Comparison of ENCODE assay signal across 23 mouse cellular contexts in the genomic region with DNA sequence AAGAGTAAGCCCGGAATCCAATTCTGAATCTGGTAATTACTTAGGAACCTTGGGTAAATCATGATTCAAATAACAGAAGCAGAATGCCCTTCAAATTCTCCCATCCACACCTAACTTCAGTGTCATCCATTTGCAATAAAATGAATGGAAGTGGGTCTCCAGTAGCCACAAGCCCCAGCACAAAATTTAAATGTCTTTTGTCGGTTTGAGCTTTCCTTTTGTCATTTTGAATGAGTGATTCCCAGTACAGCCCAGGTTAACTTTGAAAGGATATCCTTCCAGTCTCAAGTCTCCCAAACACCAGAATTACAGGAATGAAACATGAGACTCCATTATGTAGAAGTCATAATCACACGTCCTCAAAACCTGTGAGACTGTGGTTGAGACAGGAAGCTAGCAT. TPM values are rescaled to one million over a fixed set of nuclear protein-coding genes. Genes with fewer than 3 reads are reported as not detected.
DNase-seq lines count a peak whose midpoint lies in the region; ATAC-seq and TF ChIP-seq lines count a peak whose summit lies in the region.
"Had no signal": no experiment of that assay in that cellular context is flagged by ENCODE, and none has a peak within 500 bp of the region (broad histone marks: within the 10 kb centered on the region; RNA-seq: fewer than 3 reads in every experiment).

No protein-coding gene starts in this region.

- no peak overlapping the region for H3K4me3 ChIP-seq in hindbrain, embryonic 14.5 days (replicated peaks; ENCODE audit: low read length)
- H3K4me3 ChIP-seq in hindbrain, embryonic 10.5 days, result no peak overlapping the region
- no peak overlapping the region for H3K4me3 ChIP-seq in midbrain, embryonic 15.5 days
- H3K4me3 ChIP-seq in midbrain, embryonic 10.5 days, result no peak overlapping the region
- H3K4me3 ChIP-seq in neural tube, embryonic 15.5 days (replicated peaks), result no peak overlapping the region; the same call in 1 of the 2 replicates
- H3K4me3 ChIP-seq in heart, adult 2 months, result no peak overlapping the region
- H3K4me3 ChIP-seq: embryonic facial prominence, embryonic 15.5 days; megakaryocyte, embryonic 14.5 days had no signal

- no peak for TF ChIP-seq CTCF in heart, adult 2 months (IDR thresholded peaks at IDR 0.05)

- no peak overlapping the region for H3K27ac ChIP-seq in hindbrain, embryonic 14.5 days
- no peak overlapping the region for H3K27ac ChIP-seq in hindbrain, embryonic 10.5 days
- no peak overlapping the region for H3K27ac ChIP-seq in midbrain, embryonic 15.5 days
- H3K27ac ChIP-seq in midbrain, embryonic 10.5 days (replicated peaks), result no peak overlapping the region
- H3K27ac ChIP-seq in neural tube, embryonic 15.5 days (replicated peaks), result no peak overlapping the region
- no peak overlapping the region for H3K27ac ChIP-seq in heart, adult 2 months
- H3K27ac ChIP-seq: embryonic facial prominence, embryonic 15.5 days; stomach, postnatal 0 days had no signal

- no peak for TF ChIP-seq EP300 in heart, adult 2 months (IDR thresholded peaks at IDR 0.05; ENCODE audit: insufficient read depth, low read depth, low read length)

- H3K4me1 ChIP-seq in hindbrain, embryonic 14.5 days (replicated peaks; ENCODE audit: control insufficient read depth, insufficient read depth, low read length), result peaks cover 15% of the 10 kb centered on the region
- H3K4me1 ChIP-seq in hindbrain, embryonic 10.5 days (replicated peaks), result peaks cover 18% of the 10 kb centered on the region
- H3K4me1 ChIP-seq in midbrain, embryonic 15.5 days, result peaks cover 8% of the 10 kb centered on the region
- peaks cover 23% of the 10 kb centered on the region for H3K4me1 ChIP-seq in midbrain, embryonic 10.5 days
- peaks cover 3% of the 10 kb centered on the region; the same call in 1 of the 2 replicates for H3K4me1 ChIP-seq in neural tube, embryonic 15.5 days
- no peaks in the 10 kb centered on the region for H3K4me1 ChIP-seq in heart, adult 2 months (ENCODE audit: control insufficient read depth, insufficient read depth, low read length)
- H3K4me1 ChIP-seq: megakaryocyte, embryonic 14.5 days had no signal

- no peak for TF ChIP-seq POLR2A in heart, adult 2 months (IDR thresholded peaks at IDR 0.05; ENCODE audit: insufficient read depth, low read depth, low read length)

- no peak overlapping the region for H3K9ac ChIP-seq in hindbrain, embryonic 14.5 days
- no peak overlapping the region for H3K9ac ChIP-seq in midbrain, embryonic 15.5 days
- no peak overlapping the region for H3K9ac ChIP-seq in neural tube, embryonic 15.5 days (replicated peaks)
- no peak overlapping the region for H3K9ac ChIP-seq in heart, adult 2 months (ENCODE audit: low read depth, low read length)
- H3K9ac ChIP-seq: embryonic facial prominence, embryonic 15.5 days had no signal

- DNase-seq in hindbrain, embryonic 14.5 days (ENCODE audit: low spot score), result no peak
- DNase-seq in hindbrain, embryonic 10.5 days (ENCODE audit: low spot score), result no peak
- no peak for DNase-seq in midbrain, embryonic 10.5 days (ENCODE audit: low spot score)
- DNase-seq in WW6 (ENCODE audit: low read depth, low spot score), result peak; percentile 49
- DNase-seq in heart, adult 2 months, result no peak
- DNase-seq: adrenal gland, adult 2 months; cerebellum, adult 2 months; cerebellum, postnatal 36 days; heart, postnatal 10 days; kidney, adult 9 months; kidney, postnatal 25 days; left cerebral cortex, postnatal 4 days; liver; lung, postnatal 14 days; right cerebral cortex, adult 18-20 months had no signal

- WGBS in hindbrain, embryonic 14.5 days, result 36% methylated on average over 3 of the region's 3 CpGs
- WGBS in hindbrain, embryonic 10.5 days, result 41% methylated on average over 3 of the region's 3 CpGs
- WGBS in midbrain, embryonic 15.5 days, result 47% methylated on average over 3 of the region's 3 CpGs
- WGBS in midbrain, embryonic 10.5 days, result 46% methylated on average over 3 of the region's 3 CpGs
- 38% methylated on average over 3 of the region's 3 CpGs for WGBS in neural tube, embryonic 15.5 days
- WGBS in heart, adult 2 months, result 37% methylated on average over 3 of the region's 3 CpGs

- no peaks in the 10 kb centered on the region for H3K36me3 ChIP-seq in hindbrain, embryonic 14.5 days (replicated peaks; ENCODE audit: control insufficient read depth, insufficient read depth)
- no peaks in the 10 kb centered on the region for H3K36me3 ChIP-seq in hindbrain, embryonic 10.5 days
- H3K36me3 ChIP-seq in midbrain, embryonic 15.5 days (replicated peaks), result no peaks in the 10 kb centered on the region
- no peaks in the 10 kb centered on the region for H3K36me3 ChIP-seq in midbrain, embryonic 10.5 days
- H3K36me3 ChIP-seq in neural tube, embryonic 15.5 days, result no peaks in the 10 kb centered on the region
- no peaks in the 10 kb centered on the region for H3K36me3 ChIP-seq in heart, adult 2 months (ENCODE audit: control insufficient read depth, insufficient read depth, low read length)
- H3K36me3 ChIP-seq: embryonic facial prominence, embryonic 15.5 days had no signal

- no peaks in the 10 kb centered on the region for H3K9me3 ChIP-seq in hindbrain, embryonic 14.5 days (ENCODE audit: control insufficient read depth, low read length)
- no peaks in the 10 kb centered on the region for H3K9me3 ChIP-seq in hindbrain, embryonic 10.5 days
- H3K9me3 ChIP-seq in midbrain, embryonic 15.5 days, result no peaks in the 10 kb centered on the region
- no peaks in the 10 kb centered on the region for H3K9me3 ChIP-seq in midbrain, embryonic 10.5 days (replicated peaks)
- no peaks in the 10 kb centered on the region for H3K9me3 ChIP-seq in neural tube, embryonic 15.5 days (replicated peaks)
- H3K9me3 ChIP-seq: embryonic facial prominence, embryonic 15.5 days had no signal

- ATAC-seq in hindbrain, embryonic 14.5 days (ENCODE audit: low FRiP score), result no peak
- no peak for ATAC-seq in midbrain, embryonic 15.5 days (replicated peaks)
- ATAC-seq in neural tube, embryonic 15.5 days (ENCODE audit: low FRiP score), result no peak
- ATAC-seq: Patski had no signal

- no peaks in the 10 kb centered on the region for H3K27me3 ChIP-seq in hindbrain, embryonic 14.5 days (ENCODE audit: control insufficient read depth, insufficient read depth, low read length)
- peaks cover 10% of the 10 kb centered on the region; the same call in 1 of the 2 replicates for H3K27me3 ChIP-seq in hindbrain, embryonic 10.5 days (ENCODE audit: insufficient read depth, poor library complexity, severe bottlenecking)
- no peaks in the 10 kb centered on the region for H3K27me3 ChIP-seq in midbrain, embryonic 15.5 days (replicated peaks)
- H3K27me3 ChIP-seq in midbrain, embryonic 10.5 days (ENCODE audit: low read depth, poor library complexity, severe bottlenecking), result peaks cover 8% of the 10 kb centered on the region
- H3K27me3 ChIP-seq in neural tube, embryonic 15.5 days (replicated peaks), result no peaks in the 10 kb centered on the region
- H3K27me3 ChIP-seq in heart, adult 2 months (ENCODE audit: control insufficient read depth, insufficient read depth, low read length), result no peaks in the 10 kb centered on the region
- H3K27me3 ChIP-seq: CH12.LX, Patski had no signal

- intact Hi-C loops in heart, adult 2 months (cut with DNase I), result no loop called here

- H3K79me2 ChIP-seq in heart, adult 2 months (replicated peaks; ENCODE audit: control insufficient read depth, insufficient read depth, low read length), result no peaks in the 10 kb centered on the region

- H3K4me2 ChIP-seq in hindbrain, embryonic 14.5 days (replicated peaks), result peak overlapping the region; percentile 33
- H3K4me2 ChIP-seq in midbrain, embryonic 15.5 days, result peak overlapping the region; percentile 7; the same call in 1 of the 2 replicates
- H3K4me2 ChIP-seq in neural tube, embryonic 15.5 days, result peak overlapping the region; percentile 33
- H3K4me2 ChIP-seq: embryonic facial prominence, embryonic 15.5 days; heart, embryonic 11.5 days had no signal

RNA-seq across cellular contexts. Expression of a gene that starts 3.9 kb away (rescaled TPM):
- polyA plus RNA-seq in hindbrain, embryonic 14.5 days (2014; fragmentation: Nextera tagmentation; extraction: Ambion mirVana), result 24.7 and 26.5 TPM in 2 replicates
- polyA plus RNA-seq in hindbrain, embryonic 10.5 days (2016; fragmentation: Nextera tagmentation; extraction: Ambion mirVana), result 1.8 and 1.9 TPM in 2 replicates
- 12.4 and 14.3 TPM in 2 replicates for polyA plus RNA-seq in midbrain, embryonic 15.5 days (2015; fragmentation: Nextera tagmentation; extraction: Ambion mirVana)
- polyA plus RNA-seq in midbrain, embryonic 10.5 days (2016; fragmentation: Nextera tagmentation; extraction: Ambion mirVana), result 2.6 and 2.9 TPM in 2 replicates
- polyA plus RNA-seq in neural tube, embryonic 15.5 days (2015; fragmentation: Nextera tagmentation; extraction: Ambion mirVana), result 17.7 and 19.2 TPM in 2 replicates
- not detected for total RNA-seq in heart, adult 2 months (2021)
- 0.02 TPM in 1 of 2 replicates, not detected in the other for polyA plus RNA-seq in heart, adult 2 months (2012; rRNA removed)
- total RNA-seq: CH12.LX; heart, postnatal 10 days had no signal
- polyA plus RNA-seq: adrenal gland, adult 2 months had no signal
